Mouse (Mus musculus) lung, embryonic 16.5 days (tissue): ENCODE measurements around the gene Qdpr. TPM values are rescaled to one million over a fixed set of nuclear protein-coding genes. Genes with fewer than 3 reads are reported as not detected.

Experiments used
- ATAC-seq: fragments of 200-750 bp; cut with Nextera tagmentation; 2 replicates; pipeline ENCODE4 v1.8.0; 2017; ENCODE audit warnings: low read depth, mild to moderate bottlenecking, moderate library complexity
- H3K27ac ChIP-seq: fragments of 300-500 bp; sonication (generic); 2 replicates; pipeline ENCODE4 v1.5.1; 2014; ENCODE audit warnings: mild to moderate bottlenecking, control low read depth, low read length
- H3K27me3 ChIP-seq: fragments of 300-500 bp; sonication (generic); 2 replicates; pipeline ENCODE4 v1.6.1; 2014; ENCODE audit warnings: low read depth, low read length, mixed read lengths; ENCODE audit not compliant: control insufficient read depth, insufficient read depth
- H3K36me3 ChIP-seq: fragments of 300-500 bp; sonication (generic); 2 replicates; pipeline ENCODE4 v1.6.1; 2014; ENCODE audit warnings: low read length; ENCODE audit not compliant: control insufficient read depth, insufficient read depth
- H3K4me1 ChIP-seq: fragments of 300-500 bp; sonication (generic); replicated peaks from 2 replicates; pipeline ENCODE4 v1.6.1; 2014; ENCODE audit warnings: low read length, mixed read lengths; ENCODE audit not compliant: control insufficient read depth, insufficient read depth
- H3K4me2 ChIP-seq: fragments of 300-500 bp; sonication (generic); 2 replicates; pipeline ENCODE4 v1.6.1; 2014; ENCODE audit warnings: low read depth, low read length, control low read depth
- H3K4me3 ChIP-seq: fragments of 300-500 bp; sonication (generic); 2 replicates; pipeline ENCODE4 v1.5.1; 2014; ENCODE audit warnings: mild to moderate bottlenecking, low read length, control low read depth
- H3K9ac ChIP-seq: fragments of 300-500 bp; sonication (generic); 2 replicates; pipeline ENCODE4 v1.6.1; 2014; ENCODE audit warnings: low read length, control low read depth
- H3K9me3 ChIP-seq: fragments of 300-500 bp; sonication (generic); 2 replicates; pipeline ENCODE4 v1.6.1; 2016; ENCODE audit warnings: low read length; ENCODE audit not compliant: control insufficient read depth
- WGBS: fragments of 180-500 bp; shearing (Covaris S2); extraction: QIAGEN DNeasy Blood & Tissue Kit; methylation state at CpG from one replicate; pipeline ENCODE4 v1.1.7; 2014; 5-methylcytosine and 5-hydroxymethylcytosine counted together
- polyA plus RNA-seq: library from polyadenylated mRNA; unstranded; fragments of >200 nt; fragmentation: Nextera tagmentation; extraction: Ambion mirVana; gene quantifications from 2 replicates; pipeline ENCODE4 v1.2.1, GENCODE M21; 2015

The Qdpr gene
- polyA plus RNA-seq, 1 experiment from 2014 or later: 127 TPM

- no peak for ATAC-seq
- H3K4me2 ChIP-seq: no peak overlapping the region
- no peaks in the 10 kb centered on the region for H3K27me3 ChIP-seq
- no peak overlapping the region for H3K4me3 ChIP-seq
- H3K9me3 ChIP-seq: no peaks in the 10 kb centered on the region
- H3K9ac ChIP-seq: no peak overlapping the region
- no peaks in the 10 kb centered on the region for H3K36me3 ChIP-seq
- H3K4me1 ChIP-seq: peaks cover 18% of the 10 kb centered on the region
- peak overlapping the region; percentile 18 for H3K27ac ChIP-seq
- 76% methylated on average over 1 of the region's 1 CpGs for WGBS
These were observed 23.5 kb upstream of the Qdpr start for GRCm38 (mm10) chr5:45473521-45473920.

DNA sequence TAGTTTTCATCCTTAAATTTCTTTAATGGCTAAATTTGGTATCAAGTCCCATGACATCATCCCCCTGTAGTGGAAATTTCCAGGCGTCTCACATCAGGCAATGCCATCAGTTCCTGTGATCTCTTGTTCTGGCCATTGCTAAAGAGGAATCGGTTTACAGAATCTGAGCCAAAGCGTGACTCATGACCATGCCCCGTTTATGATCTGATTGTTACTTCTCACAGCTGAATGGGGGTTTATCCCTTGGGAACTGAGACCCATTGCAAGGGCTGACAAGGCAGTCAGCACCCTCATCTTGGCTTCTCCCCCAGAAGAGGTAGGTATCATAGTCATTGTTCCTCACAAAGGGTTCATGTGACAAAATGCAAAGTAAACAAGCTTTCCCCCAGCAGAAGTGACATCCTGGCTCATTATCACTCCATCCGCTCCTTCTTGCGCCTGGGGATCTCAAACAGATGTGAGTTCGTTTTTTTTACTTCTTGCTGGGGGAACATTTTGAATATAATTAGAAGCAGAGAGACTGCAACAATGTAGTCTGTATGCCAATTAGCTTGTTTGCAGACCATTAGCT is 22.9 kb upstream of the Qdpr start:
- no peak overlapping the region for H3K4me2 ChIP-seq
- H3K9ac ChIP-seq: no peak overlapping the region
- H3K4me1 ChIP-seq: peaks cover 18% of the 10 kb centered on the region
- ATAC-seq: peak; percentile 58
- peak overlapping the region; percentile 18 for H3K27ac ChIP-seq
- no peaks in the 10 kb centered on the region for H3K36me3 ChIP-seq
- H3K27me3 ChIP-seq: no peaks in the 10 kb centered on the region
- H3K9me3 ChIP-seq: no peaks in the 10 kb centered on the region
- 17% methylated on average over 7 of the region's 7 CpGs for WGBS
- no peak overlapping the region for H3K4me3 ChIP-seq

GRCm38 (mm10) chr5:45454456-45454855 is 4.4 kb upstream of the Qdpr start:
- H3K9ac ChIP-seq: no peak overlapping the region
- H3K9me3 ChIP-seq: no peaks in the 10 kb centered on the region
- H3K4me2 ChIP-seq: no peak overlapping the region
- 30% methylated on average over 9 of the region's 9 CpGs for WGBS
- no peaks in the 10 kb centered on the region for H3K36me3 ChIP-seq
- H3K27me3 ChIP-seq: no peaks in the 10 kb centered on the region
- peaks cover 3% of the 10 kb centered on the region; the same call in 1 of the 2 replicates for H3K4me1 ChIP-seq
- no peak for ATAC-seq
- no peak overlapping the region for H3K4me3 ChIP-seq
- H3K27ac ChIP-seq: no peak overlapping the region

DNA sequence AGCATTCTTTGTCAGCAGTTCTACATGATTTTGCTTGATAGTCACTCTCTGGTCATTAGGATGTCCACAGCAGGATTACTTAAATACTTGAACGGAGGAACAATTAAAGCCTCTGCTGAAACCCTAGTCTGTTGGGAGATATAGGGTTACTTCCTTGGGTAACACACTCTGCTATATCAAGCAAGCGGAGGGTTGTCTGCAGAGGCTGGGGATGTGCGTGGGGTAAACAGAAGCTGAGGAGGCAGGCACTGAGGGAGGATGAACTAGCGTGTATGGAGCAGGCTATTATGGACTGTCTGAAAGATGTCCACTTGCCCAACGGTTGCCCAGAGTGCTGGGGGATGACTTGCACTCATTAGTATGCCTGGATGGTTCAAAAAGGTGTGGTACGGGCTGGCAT is 3.4 kb upstream of the Qdpr start, which contains the start of gene Clrn2:
TSS of gene Clrn2 (plus strand) at position 301 of the 400 bp plus-strand sequence.
- H3K9me3 ChIP-seq: no peaks in the 10 kb centered on the region
- no peak within 1 kb of the TSS for H3K4me2 ChIP-seq
- H3K36me3 ChIP-seq: no peaks in the 10 kb centered on the region
- H3K9ac ChIP-seq: no peak within 1 kb of the TSS
- ATAC-seq: no peak
- no peaks in the 10 kb centered on the region for H3K27me3 ChIP-seq
- no peak within 1 kb of the TSS for H3K4me3 ChIP-seq
- no peak within 1 kb of the TSS for H3K27ac ChIP-seq
- peaks cover 12% of the 10 kb centered on the region for H3K4me1 ChIP-seq
- 62% methylated on average over 6 of the region's 6 CpGs for WGBS

DNA sequence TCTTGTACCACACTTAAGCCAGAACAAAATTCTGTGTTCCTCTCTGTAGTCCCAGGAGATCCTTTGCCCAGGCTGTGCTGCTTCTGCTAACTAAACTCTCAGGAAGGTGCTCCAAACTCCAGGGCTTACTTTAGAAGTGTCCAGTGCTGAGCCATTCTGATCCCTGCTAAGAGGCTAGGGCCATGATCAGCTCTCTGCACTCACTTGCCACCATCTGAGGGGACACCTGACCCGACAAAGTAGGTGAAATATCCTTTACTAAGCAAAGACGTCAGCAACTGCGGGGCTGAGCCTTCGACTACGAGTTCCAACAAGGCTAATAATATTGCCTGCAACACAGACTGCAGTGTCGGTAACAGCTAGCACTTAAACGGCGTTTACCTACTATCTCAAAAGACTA is 830 bp downstream of the Qdpr start:
- Histone ChIP-seq H3K4me3 (peak overlapping the region; percentile 83), H3K27me3 (no peaks in the 10 kb centered on the region), H3K9me3 (no peaks in the 10 kb centered on the region), H3K36me3 (no peaks in the 10 kb centered on the region), H3K27ac (no peak overlapping the region; the same call in 1 of the 2 replicates), H3K4me1 (peaks cover 12% of the 10 kb centered on the region), H3K4me2 (peak overlapping the region; percentile 99), H3K9ac (peak overlapping the region; percentile 80)
- under 1% methylated on average over 8 of the region's 8 CpGs for WGBS
- ATAC-seq: no peak

GRCm38 (mm10) chr5:45448676-45449075 is 1.4 kb downstream of the Qdpr start:
- Histone ChIP-seq H3K9ac (0 out of 2 replicates have a peak overlapping the region, but pooled peaks have one; percentile 9), H3K36me3 (no peaks in the 10 kb centered on the region), H3K4me1 (peaks cover 12% of the 10 kb centered on the region), H3K4me2 (peak overlapping the region; percentile 99), H3K27me3 (no peaks in the 10 kb centered on the region), H3K27ac (no peak overlapping the region), H3K9me3 (no peaks in the 10 kb centered on the region), H3K4me3 (peak overlapping the region; percentile 83)
- ATAC-seq: no peak
- 53% methylated on average over 5 of the region's 5 CpGs for WGBS

DNA sequence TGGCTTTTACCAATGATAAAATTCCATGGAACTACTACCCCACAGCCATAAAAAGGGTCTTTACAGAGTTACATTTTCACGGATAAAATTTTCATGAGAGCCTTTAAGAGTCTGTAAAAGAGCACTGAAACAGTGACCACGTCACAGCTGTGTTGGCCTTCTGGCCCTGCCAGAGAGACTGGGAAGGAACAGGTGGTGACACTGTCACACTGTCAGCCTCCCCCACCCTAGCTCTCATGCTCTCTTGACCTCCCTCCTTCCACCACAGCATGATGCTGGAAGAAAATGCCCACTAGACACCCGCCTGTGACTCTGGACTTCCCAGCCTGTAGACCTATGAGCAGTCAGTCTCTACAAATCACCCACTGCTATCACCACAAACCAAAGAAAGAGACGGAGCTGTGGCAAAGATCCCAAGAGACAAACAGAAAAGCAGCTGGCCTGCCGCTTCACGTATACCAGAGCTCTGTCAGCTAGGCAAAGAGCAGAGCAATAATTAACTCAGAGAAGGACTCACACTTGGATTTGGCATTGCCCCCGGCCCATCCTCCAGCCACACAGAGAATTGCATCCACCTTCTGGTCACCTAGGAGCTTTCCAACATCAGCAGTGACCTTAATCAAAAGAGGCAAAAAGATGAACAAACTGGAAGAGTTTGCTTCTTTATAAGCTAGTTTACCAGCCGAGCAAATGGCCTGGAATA is 5.8 kb downstream of the Qdpr start:
- H3K27me3 ChIP-seq: no peaks in the 10 kb centered on the region
- H3K9ac ChIP-seq: no peak overlapping the region
- H3K4me1 ChIP-seq: peaks cover 8% of the 10 kb centered on the region
- H3K36me3 ChIP-seq: peaks cover 4% of the 10 kb centered on the region
- no peak overlapping the region for H3K4me3 ChIP-seq
- WGBS: 85% methylated on average over 8 of the region's 8 CpGs
- no peak overlapping the region for H3K27ac ChIP-seq
- ATAC-seq: no peak
- no peak overlapping the region for H3K4me2 ChIP-seq
- H3K9me3 ChIP-seq: no peaks in the 10 kb centered on the region

DNA sequence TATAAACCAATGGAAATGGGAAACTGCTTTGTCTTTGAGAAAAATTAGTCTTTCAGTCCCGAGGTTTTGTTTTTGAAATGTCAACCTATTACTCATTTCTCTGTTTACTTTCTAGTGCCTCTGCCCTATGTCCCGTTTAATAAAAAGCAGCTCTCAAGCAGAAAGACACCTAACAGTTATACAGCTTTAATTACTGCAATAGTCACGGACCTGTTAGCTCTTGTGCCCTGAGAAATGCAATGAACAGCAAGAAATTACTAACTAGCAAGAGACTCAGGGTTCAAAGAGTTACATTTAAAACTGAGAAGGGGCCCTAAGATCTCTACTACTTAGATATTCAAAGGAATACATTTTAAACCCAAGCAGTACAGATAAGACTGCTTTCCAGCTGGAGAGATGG is 8.3 kb downstream of the Qdpr start:
- Histone ChIP-seq H3K4me3 (no peak overlapping the region), H3K4me1 (no peaks in the 10 kb centered on the region), H3K27me3 (no peaks in the 10 kb centered on the region), H3K9me3 (no peaks in the 10 kb centered on the region), H3K36me3 (peaks cover 4% of the 10 kb centered on the region), H3K4me2 (no peak overlapping the region), H3K9ac (no peak overlapping the region), H3K27ac (no peak overlapping the region)
- ATAC-seq: no peak
- 56% methylated on average over 3 of the region's 3 CpGs for WGBS

GRCm38 (mm10) chr5:45441124-45441523 is 8.9 kb downstream of the Qdpr start:
- no peak overlapping the region for H3K27ac ChIP-seq
- H3K36me3 ChIP-seq: peaks cover 4% of the 10 kb centered on the region
- H3K4me1 ChIP-seq: no peaks in the 10 kb centered on the region
- no peaks in the 10 kb centered on the region for H3K9me3 ChIP-seq
- WGBS: 62% methylated on average over 3 of the region's 3 CpGs
- no peaks in the 10 kb centered on the region for H3K27me3 ChIP-seq
- H3K4me2 ChIP-seq: no peak overlapping the region
- H3K9ac ChIP-seq: no peak overlapping the region
- no peak overlapping the region for H3K4me3 ChIP-seq
- no peak for ATAC-seq
